Mouse (Mus musculus): ENCODE measurements at regions not wholly inside any gene's neighbourhood (a gene's known extent, or its start where the extent isn't known, plus 50 kb on each side); places are given as distances from the start of the nearest gene placed in this dataset.

DNA sequence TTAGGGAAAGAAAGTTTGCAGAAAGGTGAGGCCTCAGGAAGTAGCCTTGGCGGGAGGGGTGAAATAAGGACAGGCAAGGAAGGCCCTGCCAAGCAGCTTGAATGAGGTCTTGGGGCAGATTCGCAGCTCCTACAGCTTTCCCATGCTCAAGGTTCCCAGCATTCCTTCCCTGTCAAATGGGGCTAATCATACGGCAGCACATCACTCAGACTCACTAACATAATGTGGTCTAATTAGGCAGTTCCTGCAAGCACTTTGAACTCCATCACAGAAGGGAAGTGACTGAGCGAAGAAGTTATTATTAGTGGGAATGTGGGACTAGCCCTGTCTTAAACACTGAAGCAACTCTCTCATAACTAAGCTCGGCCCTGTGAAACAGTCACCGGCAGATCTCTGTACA, 87.1 kb upstream of the Gm10260 start:
- intact Hi-C loops (cut with DNase I) = no loop called here

DNA sequence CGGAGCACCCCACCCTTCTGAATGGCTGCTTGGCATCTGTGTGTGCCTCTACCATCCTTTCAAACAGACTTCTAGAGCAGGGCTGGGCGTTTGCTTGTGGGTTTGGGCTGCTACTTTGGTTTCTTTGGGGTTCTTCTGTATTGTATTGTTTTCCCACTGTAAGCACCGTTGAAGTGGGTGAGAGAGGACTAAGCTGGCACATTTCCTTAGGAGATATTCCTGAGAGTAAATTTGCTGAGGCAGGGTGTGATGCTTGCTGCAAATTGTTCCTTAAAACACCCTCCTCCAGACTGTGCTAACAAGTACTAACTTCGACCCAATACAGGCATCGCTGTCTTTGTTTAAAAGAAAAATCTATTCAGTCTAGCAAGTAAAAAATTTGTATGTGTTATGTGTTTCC, 84.7 kb upstream of the Gm10260 start:
- DNase-seq = no peak
- intact Hi-C loops (cut with DNase I) = no loop called here

More for the DNA sequence above, 87.1 kb upstream of the Gm10260 start:
- no peak for DNase-seq

DNA sequence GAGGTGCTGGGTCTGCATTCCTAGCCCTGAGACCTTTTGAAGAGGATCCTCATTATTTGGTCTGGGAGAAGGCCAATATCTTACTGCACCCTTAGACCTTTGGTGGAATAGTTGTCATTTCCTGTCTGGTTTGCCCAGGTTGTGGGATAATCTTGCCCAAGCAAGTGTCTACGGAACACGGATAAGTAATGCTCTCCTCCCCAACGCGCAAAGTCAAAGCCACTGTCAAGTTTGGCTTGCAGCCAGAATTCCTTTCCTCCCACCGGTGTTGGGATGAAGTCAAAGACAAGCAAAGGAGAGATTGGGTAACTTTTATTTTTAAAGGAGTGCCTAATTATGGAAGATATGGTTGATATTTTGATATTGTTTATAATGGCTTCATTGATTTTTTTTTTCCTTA, 82.4 kb upstream of the Gm10260 start:
- intact Hi-C loops (cut with DNase I) = no loop called here
- DNase-seq = no peak

DNA sequence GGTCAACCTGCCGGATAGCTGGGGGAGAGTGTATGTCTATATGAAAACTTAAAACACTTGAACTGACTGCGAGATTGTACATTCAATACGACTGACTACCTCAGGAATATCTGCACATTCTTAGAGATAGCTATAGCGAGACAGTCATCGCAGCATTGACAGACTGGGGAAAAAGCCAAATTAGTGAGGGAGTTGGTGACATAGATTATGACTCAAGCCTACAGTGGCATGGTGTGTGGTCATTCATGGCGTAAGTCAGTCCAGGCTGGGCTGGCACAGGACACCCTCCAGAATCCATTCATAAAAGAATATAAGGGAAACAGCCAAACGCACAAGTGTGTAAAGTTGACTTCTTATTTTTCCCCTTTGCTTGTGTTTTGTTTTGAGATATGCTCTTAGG, 81.1 kb upstream of the Gm10260 start:
- no peak for DNase-seq
- intact Hi-C loops (cut with DNase I) = no loop called here

DNA sequence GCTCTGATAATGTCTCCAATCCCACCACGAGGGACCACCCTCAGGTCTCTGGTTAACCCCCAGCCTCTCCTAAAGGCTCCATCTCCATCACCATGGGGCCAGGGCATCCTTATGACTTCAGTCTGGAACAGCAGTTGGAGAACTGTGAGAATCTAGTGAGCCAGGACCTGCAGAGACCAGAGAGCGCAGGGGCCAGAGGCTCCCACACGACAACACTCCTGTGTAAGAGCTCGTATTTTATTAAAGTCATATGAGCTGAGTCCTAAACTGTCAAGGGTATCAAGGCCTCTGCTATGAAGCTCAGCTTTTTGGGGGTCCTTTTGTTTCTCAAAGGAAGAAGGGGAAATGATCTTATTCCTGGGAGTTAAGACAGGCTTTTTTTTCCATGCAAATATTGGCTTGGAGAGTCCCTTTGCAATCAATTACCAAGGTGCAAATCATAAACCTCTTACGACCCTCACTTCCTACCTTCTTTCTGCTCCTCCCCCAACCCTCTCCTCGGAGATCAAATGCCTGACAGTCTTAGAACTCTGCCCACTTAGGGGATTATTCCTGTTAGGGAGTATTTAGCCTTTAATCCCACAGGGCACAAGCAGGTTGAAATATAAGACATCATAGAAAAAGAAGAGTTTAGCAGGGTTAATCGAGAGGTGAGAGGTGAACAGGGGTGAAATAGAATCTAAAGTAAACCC, 79.3 kb upstream of the Gm10260 start:
- intact Hi-C loops (cut with DNase I) = no loop called here
- no peak for DNase-seq

DNA sequence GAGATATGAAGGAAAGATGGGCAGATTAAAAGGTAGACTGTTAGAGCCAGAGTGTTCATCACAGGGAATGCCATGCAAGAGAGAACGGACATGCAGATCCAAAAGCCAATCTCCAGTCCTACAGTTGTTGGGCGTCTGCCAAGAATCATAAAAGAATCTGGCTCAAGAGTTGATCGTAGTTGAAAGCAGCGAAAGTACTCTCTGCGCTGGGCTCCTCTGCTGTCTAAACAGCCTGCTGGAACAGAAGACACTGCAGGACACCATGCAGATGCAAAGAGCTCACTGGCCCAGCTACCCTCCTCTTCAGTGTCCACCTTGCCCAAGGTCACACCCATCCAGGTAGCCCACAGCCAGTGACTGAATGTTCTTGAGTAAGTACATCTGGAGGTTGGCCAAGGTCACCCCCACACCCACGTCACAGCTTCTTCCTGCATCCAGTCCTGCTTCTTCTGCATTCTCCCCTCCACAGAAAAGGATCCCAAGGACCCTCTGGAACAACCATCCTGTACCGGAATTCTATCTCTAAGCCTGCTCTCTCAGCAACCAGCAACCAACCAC, 77.1 kb upstream of the Gm10260 start:
- no peak for DNase-seq
- intact Hi-C loops (cut with DNase I) = no loop called here

DNA sequence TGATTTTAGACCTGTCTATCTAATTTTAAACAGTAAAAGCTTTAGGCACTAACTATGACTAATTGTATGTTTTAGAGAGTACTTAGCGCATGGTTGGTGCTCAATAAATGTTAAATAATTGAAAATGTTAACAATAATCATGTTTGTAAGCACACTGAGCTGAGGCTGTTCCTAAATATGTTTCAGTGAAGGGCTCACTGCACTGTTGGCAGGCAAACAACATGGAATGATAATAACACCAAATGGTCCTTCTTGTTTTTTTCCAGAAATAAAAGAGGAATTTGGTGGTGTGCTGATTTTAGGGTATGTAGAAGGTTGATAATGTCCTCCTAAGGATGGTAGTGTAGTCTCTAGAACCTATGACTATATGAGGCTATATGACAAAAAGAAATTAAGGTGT, 72.0 kb upstream of the Gm10260 start:
- intact Hi-C loops (cut with DNase I) = no loop called here
- no peak for DNase-seq

DNA sequence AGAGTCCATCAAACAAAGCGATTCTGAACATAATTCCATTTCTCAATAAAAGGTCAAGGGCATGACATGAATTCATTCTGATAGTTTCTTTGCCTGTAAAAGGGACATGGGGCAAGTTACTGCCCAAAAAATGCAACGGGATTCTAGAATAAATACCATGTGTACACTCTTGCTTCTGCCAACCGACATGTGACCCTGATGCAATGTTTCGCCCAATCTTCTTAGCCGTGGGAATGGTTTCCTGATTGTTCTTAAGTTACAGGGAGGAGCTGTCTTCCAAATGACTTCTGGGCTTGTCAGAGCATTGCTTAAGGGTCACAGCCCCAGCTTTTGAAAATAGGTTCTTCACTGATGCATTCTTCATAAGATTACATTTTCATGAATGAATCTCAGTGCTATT, 71.4 kb upstream of the Gm10260 start:
- DNase-seq = no peak
- intact Hi-C loops (cut with DNase I) = no loop called here

DNA sequence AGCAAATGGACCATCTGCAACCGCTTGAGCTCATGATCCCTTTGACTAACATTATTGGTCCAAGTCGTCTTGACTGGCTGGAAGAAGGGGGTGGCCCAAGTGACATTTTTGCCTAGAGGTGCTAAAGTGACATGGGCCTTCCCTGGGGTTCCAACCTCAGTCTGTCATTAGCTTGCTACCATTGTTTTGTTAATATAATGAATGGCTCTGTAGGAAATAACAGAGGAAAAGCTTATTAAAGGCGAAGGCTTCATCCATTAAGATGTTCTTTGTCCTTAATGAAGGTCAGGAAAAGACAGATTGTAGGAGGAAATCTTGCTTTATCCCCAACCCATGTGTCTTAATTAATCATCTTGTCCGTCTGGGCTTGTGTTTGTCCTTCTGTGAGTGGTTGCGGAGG, 69.1 kb upstream of the Gm10260 start:
- DNase-seq = no peak
- intact Hi-C loops (cut with DNase I) = no loop called here

DNA sequence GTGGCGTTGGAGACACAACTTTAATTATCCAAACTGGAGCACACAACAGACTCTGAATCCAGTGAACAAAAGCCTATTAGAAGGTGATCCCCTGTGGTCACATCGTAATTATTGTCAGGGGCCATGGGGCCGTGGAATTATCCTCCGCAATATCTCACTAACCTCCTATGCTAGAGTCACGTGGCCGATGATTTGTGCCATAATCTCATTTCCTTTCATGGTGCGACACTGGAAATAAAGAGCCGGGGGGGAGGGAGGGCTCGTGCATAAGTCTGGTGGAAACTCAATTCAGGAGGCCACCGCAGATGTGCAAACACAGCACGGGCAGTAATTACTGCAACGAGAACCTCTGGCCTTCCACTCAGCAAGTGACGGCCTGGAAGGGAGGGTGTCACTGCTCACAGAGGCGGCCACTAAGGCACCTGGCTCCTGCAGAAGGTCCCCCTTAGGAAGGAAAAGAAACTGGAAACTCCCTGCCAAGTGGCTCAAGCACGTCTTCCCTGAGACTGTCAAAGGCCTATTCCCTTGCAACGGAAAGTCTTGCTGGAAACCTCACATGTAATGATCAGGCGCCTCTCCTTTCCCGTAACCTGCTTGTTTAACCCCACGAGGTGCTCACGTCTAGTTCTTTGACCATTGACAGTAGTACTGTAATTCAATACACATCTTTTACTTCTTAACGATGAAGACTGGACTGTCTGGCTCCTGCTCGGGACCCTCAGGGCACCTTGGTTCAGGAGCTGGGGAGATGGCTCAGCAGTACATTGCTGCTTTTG, 65.6 kb upstream of the Gm10260 start:
- intact Hi-C loops (cut with DNase I) = no loop called here
- DNase-seq = no peak

DNA sequence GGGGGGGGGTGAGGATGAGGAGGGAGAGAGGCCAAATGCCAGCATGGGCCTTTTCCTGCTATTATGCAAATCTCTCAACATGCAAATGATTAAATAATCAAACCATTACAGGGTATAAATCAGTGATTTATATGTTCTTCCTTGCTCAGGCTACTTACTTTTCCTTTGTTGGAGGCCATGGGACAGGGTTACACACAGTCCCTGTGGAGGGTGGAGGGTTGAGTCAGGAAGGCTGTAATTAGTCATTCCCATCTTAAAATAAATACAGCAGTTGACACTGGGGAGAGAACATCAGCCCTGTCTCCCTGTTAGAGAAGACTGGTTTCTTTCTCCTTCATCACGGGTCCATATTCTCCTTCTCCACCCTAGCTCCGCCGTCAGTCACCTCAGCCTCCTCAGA, 64.9 kb upstream of the Gm10260 start:
- intact Hi-C loops (cut with DNase I) = no loop called here
- DNase-seq = no peak

DNA sequence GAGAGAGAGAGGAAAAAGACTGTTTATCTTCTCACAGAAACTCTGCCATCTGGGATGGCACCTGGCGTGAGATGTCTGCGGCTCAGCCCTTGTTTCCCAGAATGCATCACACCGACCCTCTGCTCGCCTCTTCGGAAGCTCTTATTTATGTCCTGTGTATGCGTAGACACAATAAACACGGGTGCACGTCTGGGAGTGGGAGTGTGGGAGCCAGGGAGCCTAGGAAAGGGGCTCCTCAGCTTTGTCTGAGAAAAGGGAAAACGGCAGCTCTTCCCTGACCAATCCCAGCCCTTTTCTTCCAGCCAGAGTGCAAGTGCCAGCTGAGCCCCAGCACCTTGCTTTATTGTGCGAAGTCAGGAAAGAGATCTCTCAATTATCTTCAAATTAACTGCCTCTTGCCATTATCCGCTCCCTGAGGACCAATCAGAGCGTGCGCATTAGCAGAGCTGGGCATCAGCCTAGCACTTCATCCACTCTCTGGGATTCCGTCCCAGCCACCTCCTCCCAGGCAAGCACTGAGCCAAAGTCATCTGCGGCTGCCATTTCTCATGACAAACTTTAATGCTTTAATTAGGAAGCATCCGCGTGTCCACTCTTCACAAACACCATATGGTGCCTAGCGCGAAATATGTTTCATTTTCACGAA, 63.8 kb upstream of the Gm10260 start:
- DNase-seq = peak in 1 of 2 experiments; percentile 29
- intact Hi-C loops (cut with DNase I) = loop anchor here (5.0 kb wide), 1 partner anchor 42 kb away; no protein-coding TSS in a partner anchor

DNA sequence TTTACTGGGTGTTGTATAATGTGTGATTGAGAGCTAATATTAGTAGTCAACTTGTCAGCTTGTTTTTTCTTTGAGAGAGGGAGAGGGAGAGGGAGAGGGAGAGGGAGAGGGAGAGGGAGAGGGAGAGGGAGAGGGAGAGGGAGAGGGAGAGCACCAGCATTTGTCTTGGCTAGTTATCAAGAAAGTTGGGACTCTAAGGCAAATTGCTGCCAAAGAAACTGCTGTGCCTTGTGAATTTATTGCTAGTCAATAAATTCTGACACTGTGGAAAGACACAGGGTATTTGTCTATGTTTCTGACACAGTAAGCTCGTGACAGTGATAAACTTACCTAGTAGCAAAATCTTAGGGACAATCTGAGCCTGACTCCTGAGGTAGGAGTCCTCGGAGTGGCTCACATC, 61.2 kb upstream of the Gm10260 start:
- no peak for DNase-seq
- intact Hi-C loops (cut with DNase I) = loop anchor here (5.0 kb wide), 1 partner anchor 39 kb away; no protein-coding TSS in a partner anchor

DNA sequence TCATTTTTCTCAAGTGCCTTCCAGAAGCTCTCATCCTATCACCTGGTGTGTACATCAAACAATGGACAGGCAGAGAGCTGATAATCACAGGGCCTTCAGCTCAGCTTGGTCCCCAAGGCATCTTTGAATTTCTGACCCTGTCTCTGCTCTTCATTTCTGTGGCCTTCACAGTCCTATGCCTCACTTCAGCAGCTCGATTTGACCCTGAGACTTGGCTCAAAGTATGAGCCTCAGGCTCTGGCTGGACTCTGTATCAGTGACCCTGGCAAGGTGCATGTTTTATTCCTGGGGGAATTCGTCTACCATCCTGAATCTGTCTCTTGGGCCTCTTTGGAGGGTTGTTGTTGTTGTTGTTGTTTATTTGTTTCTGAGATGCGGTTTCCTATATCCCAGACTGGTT, 60.6 kb upstream of the Gm10260 start:
- intact Hi-C loops (cut with DNase I) = loop anchor here (5.0 kb wide), 1 partner anchor 39 kb away; no protein-coding TSS in a partner anchor
- DNase-seq = no peak

DNA sequence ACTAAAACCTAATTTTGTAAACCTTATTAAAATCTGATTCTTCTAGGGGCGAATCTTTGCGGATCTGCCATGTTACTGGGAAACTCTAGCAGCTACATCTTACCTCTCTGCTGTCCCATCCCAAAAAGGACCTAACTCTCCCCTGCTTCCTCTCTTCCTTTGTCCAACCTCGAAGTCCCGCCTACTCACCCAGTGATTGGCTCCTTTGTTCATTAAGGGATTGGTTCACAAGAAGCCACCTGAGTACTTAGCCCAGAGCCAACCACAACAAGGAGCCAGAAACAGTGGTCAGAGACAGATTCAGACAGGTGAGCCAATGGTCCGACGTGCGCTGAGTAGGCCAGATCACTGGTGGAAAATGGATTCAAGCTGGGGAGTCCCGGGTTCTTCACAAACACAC, 60.0 kb upstream of the Gm10260 start:
- intact Hi-C loops (cut with DNase I) = loop anchor here (5.0 kb wide), 1 partner anchor 38 kb away; no protein-coding TSS in a partner anchor
- DNase-seq = no peak

DNA sequence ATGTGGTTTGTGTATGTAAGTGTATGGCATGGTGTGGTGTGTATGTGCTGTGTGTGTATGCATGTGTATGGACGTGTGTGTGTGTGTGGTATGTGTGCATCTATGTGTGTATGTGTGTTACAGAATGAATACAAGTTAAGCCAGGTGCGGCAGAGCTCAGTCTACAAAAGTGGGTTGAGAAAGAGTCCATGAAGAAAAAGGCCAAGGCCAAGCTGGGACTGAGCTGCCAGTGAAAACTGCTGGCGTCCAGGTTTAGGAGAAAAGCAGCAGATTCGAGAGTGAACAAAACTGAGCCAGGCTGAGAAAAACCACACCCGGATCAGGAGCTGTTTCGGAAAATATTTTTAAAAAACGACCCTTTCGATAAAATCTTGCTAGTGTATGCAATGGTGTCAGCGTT, 58.6 kb upstream of the Gm10260 start:
- intact Hi-C loops (cut with DNase I) = no loop called here
- DNase-seq = no peak

DNA sequence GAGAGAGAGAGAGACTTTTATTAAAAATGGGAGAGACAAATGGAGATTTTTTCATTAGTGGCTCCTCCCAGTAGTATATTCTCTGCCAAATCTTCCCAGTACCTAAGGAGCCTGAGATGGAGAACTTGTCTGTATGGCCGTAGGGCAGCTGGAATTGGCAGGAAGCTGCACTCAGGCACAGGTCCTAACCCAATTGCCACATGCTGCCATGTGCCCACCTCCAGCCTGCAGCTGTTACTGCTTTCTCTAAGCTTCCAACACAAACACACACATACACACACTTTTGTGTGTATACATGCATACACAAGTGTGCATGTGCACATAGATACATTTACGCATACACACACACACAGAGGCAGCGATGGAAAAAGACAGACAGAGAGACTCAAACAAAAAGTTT, 56.5 kb upstream of the Gm10260 start:
- intact Hi-C loops (cut with DNase I) = no loop called here
- DNase-seq = no peak

Data from heart, postnatal 36 days (tissue).